Mouse (Mus musculus): Measurements from ENCODE around the gene St6galnac1. TPM values are rescaled to one million over a fixed set of nuclear protein-coding genes. Genes with fewer than 3 reads are reported as not detected.

Gene St6galnac1
- polyA plus RNA-seq, 1 experiment from 2014 or later = not detected

- no peaks in the 10 kb centered on the region for H3K9me3 ChIP-seq
- H3K9ac ChIP-seq = no peak overlapping the region
- H3K27ac ChIP-seq (replicated peaks) = no peak overlapping the region
- H3K4me1 ChIP-seq (replicated peaks) = peaks cover 8% of the 10 kb centered on the region
- no peaks in the 10 kb centered on the region for H3K36me3 ChIP-seq
- no peaks in the 10 kb centered on the region for H3K27me3 ChIP-seq
- 92% methylated on average over 15 of the region's 15 CpGs for WGBS
- H3K4me2 ChIP-seq = no peak overlapping the region
- H3K4me3 ChIP-seq = no peak overlapping the region
- ATAC-seq (ENCODE audit: low FRiP score, low read depth) = no peak
Observed at GRCm38 (mm10) chr11:116720319-116720865, 54.9 kb downstream of the St6galnac1 start.

Other genes with a start within 250 kb of the St6galnac1 start
- gene Sphk1, start 244.6 kb downstream of the St6galnac1 start, polyA plus RNA-seq (2015; fragmentation: Nextera tagmentation; extraction: Ambion mirVana) = 8.4 and 11.0 TPM in 2 replicates
- 35.0 and 36.7 TPM in 2 replicates for gene Ube2o, start 194.1 kb downstream of the St6galnac1 start, polyA plus RNA-seq (2015; fragmentation: Nextera tagmentation; extraction: Ambion mirVana)
- gene Aanat, start 189.1 kb downstream of the St6galnac1 start, polyA plus RNA-seq (2015; fragmentation: Nextera tagmentation; extraction: Ambion mirVana) = 0.14 TPM in 1 of 2 replicates, not detected in the other
- 1.1 and 1.6 TPM in 2 replicates for gene Rhbdf2, start 148.5 kb downstream of the St6galnac1 start, polyA plus RNA-seq (2015; fragmentation: Nextera tagmentation; extraction: Ambion mirVana)
- gene Prcd, start 122.0 kb downstream of the St6galnac1 start, polyA plus RNA-seq (2015; fragmentation: Nextera tagmentation; extraction: Ambion mirVana) = 2.8 and 3.8 TPM in 2 replicates
- gene Cygb, start 121.2 kb downstream of the St6galnac1 start, polyA plus RNA-seq (2015; fragmentation: Nextera tagmentation; extraction: Ambion mirVana) = 25.7 and 29.1 TPM in 2 replicates
- 41.5 and 42.8 TPM in 2 replicates for gene Mxra7, start 52.5 kb upstream of the St6galnac1 start, polyA plus RNA-seq (2015; fragmentation: Nextera tagmentation; extraction: Ambion mirVana)
- 62.1 and 65.0 TPM in 2 replicates for gene Mettl23, start 67.8 kb upstream of the St6galnac1 start, polyA plus RNA-seq (2015; fragmentation: Nextera tagmentation; extraction: Ambion mirVana)
- gene Jmjd6, start 67.9 kb upstream of the St6galnac1 start, polyA plus RNA-seq (2015; fragmentation: Nextera tagmentation; extraction: Ambion mirVana) = 70.2 and 72.4 TPM in 2 replicates
- 52.6 and 56.3 TPM in 2 replicates for gene Mfsd11, start 76.9 kb upstream of the St6galnac1 start, polyA plus RNA-seq (2015; fragmentation: Nextera tagmentation; extraction: Ambion mirVana)
- 535 and 549 TPM in 2 replicates for gene Srsf2, start 77.6 kb upstream of the St6galnac1 start, polyA plus RNA-seq (2015; fragmentation: Nextera tagmentation; extraction: Ambion mirVana)
- 25.3 and 31.0 TPM in 2 replicates for gene Mgat5b, start 143.4 kb upstream of the St6galnac1 start, polyA plus RNA-seq (2015; fragmentation: Nextera tagmentation; extraction: Ambion mirVana)